Mouse (Mus musculus): ENCODE data around the gene Palld.

DNA sequence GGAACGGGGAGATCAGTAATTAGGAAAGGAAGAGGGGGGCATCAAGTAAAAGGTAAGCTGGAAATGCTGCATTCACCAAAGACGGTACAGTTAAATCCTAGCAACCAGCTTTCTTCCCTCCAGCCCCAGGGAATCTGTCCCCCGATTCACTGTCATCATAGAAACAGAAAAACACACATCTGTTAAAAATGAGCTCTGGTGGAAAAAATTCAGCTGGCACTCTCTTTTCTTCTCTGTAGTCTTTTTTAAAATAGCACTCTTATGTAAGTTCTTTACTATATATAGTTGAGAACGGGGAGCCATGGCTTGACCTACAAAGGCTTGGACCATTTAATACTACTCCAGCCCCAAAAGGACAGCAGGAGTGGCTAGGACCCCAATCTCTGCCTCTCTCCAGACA lies 332.8 kb downstream of the Palld start:
- TF ChIP-seq CTCF (IDR thresholded peaks at IDR 0.05; ENCODE audit: low read depth, low read length) (no peak), POLR2A (IDR thresholded peaks at IDR 0.05; ENCODE audit: insufficient read depth, low read length) (no peak), EP300 (IDR thresholded peaks at IDR 0.05; ENCODE audit: insufficient read depth, low read depth, low read length) (no peak)

All from ES-Bruce4 (cell line).